Mouse (Mus musculus): Measurements from ENCODE around the gene Rnf19b.

GRCm38 (mm10) chr4:129061486-129061885, 3.4 kb downstream of the Rnf19b start:
- TF ChIP-seq ZC3H11A (IDR thresholded peaks at IDR 0.05; ENCODE audit: borderline replicate concordance, low read depth, low read length) (no peak), ZNF384 (IDR thresholded peaks at IDR 0.05; ENCODE audit: low read depth, low read length) (no peak), HCFC1 (IDR thresholded peaks at IDR 0.05; ENCODE audit: borderline replicate concordance, insufficient read depth, low read length) (no peak), CHD2 (IDR thresholded peaks at IDR 0.05; ENCODE audit: low read depth, low read length) (no peak), MAFK (IDR thresholded peaks at IDR 0.05; ENCODE audit: insufficient read depth, low read depth, low read length) (no peak)

All from ES-E14 (cell line).